Mouse (Mus musculus): ENCODE results near the gene Tspan18. TPM values are rescaled to one million over a fixed set of nuclear protein-coding genes. Genes with fewer than 3 reads are reported as not detected.

The Tspan18 gene
- total RNA-seq, 4 experiments from 2014 or later: 2.1 to 4.5 (median 3.6) TPM

DNA sequence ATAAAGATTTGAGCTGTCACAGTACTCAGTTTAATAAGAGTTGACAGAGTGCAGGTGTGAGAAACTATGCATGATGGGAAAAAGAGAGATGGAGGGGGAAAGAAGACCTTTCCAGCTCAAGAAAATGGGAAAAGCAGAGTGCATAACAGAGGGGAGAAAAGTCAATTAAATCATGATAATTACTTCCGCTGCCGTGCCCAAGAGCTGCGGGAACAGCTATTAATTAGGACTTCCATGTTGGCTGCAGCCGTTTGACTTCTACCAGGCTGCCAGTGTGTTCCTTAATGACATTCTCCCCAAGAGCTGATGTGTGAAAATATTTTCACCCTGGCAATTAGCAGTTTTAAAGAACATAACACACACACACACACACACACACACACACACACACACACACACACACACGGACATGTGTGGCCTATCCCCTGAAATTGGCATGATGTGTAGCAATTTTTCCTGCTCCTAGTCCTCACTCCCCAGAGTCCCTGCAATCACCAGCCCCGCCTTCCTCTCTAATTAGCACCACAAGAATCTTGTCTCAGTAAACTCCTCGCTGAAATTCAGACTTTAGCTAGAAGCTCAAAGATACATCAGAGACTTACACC is 67.6 kb downstream of the Tspan18 start:
- DNase-seq (ENCODE audit: low spot score in 2 of 2): no peak

- no peak for DNase-seq (ENCODE audit: low spot score in 2 of 2)
These were observed 71.7 kb downstream of the Tspan18 start for GRCm38 (mm10) chr2:93262291-93263285.

- no peak for DNase-seq (ENCODE audit: low spot score in 2 of 2)
These were observed 72.6 kb downstream of the Tspan18 start for GRCm38 (mm10) chr2:93261521-93262290.

DNA sequence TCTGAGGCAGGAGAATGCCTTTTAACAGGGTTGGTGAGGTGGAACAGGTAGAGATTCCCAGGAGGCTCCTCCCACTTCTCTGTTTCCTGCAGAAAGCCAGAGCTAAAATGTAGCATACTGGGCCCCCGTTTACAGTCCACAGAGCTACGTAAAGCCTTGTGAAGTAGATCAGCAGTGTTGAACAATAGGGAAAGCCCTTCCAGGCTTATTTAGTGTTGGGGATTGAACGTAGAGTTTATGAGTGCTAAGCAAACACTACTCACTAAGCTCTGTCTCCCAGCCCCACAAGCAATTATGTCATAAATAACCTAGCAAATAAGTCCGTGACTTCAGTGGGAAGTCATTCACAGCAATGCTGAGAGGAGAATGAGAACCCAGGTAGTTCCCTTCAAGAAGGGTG is 76.7 kb downstream of the Tspan18 start:
- DNase-seq (ENCODE audit: low spot score in 2 of 2): no peak

DNA sequence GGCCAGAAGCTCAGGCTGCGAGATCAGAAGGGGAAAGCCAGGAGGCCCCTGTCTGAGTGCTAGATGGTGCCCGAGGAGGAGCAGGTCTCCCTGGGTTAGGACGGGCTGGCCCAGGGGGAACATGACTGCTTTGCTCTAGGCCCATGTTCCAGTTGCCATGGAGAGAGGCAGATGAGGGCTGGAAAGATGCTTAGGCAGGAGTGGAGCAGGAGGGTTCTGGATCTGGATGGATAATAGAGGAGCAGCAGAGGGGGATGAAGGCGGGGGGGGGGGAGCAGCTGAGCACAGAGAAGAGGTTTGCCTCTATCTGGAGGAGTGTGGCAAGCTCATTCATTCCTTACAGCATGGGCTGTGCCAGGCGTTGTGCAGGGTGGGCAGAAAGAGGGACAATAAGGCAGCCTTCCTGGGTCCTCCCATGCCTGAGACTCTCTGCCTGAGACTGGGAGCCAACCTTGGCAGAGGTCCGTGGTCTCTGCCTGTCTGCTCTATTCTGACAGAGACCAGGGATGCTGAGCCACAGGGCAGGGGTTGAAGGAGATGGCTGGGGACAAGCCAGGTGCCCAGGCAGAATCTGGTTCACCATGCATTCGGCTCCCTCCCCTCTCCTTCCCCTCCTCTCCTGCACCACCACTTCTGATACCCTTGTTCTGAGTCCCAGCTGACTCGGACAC is 77.4 kb downstream of the Tspan18 start:
- DNase-seq (ENCODE audit: low spot score in 2 of 2): no peak

GRCm38 (mm10) chr2:93252356-93252755 is 81.9 kb downstream of the Tspan18 start:
- peak; percentile 15 to 42 for DNase-seq (ENCODE audit: low spot score in 2 of 2)

DNA sequence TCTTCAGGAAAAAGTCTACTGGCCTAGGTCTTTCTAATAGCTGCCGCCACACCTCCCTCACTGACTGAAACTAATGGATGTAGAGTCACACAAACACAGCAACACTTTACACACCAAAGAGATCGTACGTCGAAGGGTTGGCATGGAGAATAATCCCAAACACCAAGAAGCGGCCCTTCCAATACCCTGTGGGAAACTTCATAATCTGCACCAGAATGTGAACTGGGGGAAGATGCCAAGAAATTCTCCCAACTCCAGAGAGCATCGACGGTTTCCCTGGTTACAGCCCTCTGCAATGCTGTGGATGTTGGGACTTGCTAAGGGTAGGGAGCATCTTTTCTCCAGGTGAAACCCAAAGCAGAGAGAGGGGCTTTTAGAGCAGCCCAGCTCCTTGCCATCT is 83.7 kb downstream of the Tspan18 start:
- no peak for DNase-seq (ENCODE audit: low spot score in 2 of 2)

- DNase-seq (ENCODE audit: low spot score in 2 of 2): no peak
These were observed 85.2 kb downstream of the Tspan18 start for GRCm38 (mm10) chr2:93249058-93249457.

DNA sequence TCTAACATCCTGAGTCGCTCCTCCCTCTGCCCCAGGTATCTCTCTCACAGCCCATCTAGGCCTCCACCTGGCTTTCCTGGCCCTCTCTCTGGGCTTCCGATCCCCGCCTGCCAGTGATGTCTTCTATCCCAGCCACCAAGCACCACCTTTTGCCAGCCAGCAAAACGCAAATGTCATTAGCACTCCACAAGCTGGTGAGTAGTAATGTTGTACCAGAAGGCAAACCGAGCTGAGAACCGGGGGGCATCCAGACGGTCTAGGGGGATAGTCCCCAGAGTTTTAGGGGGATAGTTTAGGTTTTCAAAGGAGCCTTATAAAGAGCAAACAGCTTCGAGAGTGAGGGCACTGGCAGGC is 90.2 kb downstream of the Tspan18 start:
- DNase-seq (ENCODE audit: low spot score in 2 of 2): no peak

GRCm38 (mm10) chr2:93243439-93244089 is 90.7 kb downstream of the Tspan18 start:
- DNase-seq (ENCODE audit: low spot score in 2 of 2): no peak

- DNase-seq (ENCODE audit: low spot score in 2 of 2): no peak
These were observed 92.1 kb downstream of the Tspan18 start for GRCm38 (mm10) chr2:93242166-93242565.

- no peak for DNase-seq (ENCODE audit: low spot score in 2 of 2)
These were observed 95.4 kb downstream of the Tspan18 start for GRCm38 (mm10) chr2:93238864-93239263.

GRCm38 (mm10) chr2:93237055-93237454 is 97.2 kb downstream of the Tspan18 start:
- DNase-seq (ENCODE audit: low spot score in 2 of 2): no peak

- no peak for DNase-seq (ENCODE audit: low spot score in 2 of 2)
These were observed 102.2 kb downstream of the Tspan18 start for GRCm38 (mm10) chr2:93232141-93232540.

GRCm38 (mm10) chr2:93228480-93228824 is 105.9 kb downstream of the Tspan18 start:
- no peak for DNase-seq (ENCODE audit: low spot score in 2 of 2)

DNA sequence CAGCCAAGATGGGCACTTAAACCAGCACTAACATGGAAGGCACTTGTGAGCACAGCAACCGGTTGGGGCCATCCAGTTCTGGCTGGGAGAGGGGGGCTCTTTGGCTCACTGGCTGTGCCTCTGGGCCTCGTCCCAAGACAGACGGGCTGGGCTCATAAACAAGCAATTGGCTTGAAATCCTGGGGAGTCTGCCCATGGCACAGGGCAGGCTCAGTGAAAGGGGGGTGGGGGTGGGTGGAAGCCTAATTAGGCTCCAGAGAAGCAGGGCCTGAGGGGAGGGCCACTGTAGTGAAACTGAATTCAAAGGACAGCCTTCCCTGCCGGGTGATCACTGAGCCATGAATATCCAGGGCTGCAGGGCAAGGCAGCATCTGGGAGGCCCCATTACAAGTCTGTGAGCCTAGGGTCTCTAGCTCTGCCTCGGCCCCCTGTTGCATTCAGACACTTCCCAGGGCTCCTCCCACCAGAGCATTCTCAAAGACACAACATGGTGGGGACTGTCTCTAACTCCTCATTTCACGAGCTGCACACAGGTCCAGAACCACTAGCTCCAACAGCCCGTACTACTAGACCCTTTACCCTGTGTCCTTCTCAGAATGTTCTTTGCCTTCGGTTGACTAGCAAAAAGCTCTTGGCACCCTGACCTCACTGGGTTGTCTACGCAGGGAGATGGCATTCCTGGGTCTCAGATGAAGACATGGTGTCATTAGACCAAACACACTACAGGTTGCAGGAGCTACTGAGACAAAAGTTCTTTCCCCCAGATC is 106.4 kb downstream of the Tspan18 start:
- DNase-seq (ENCODE audit: low spot score in 2 of 2): no peak

GRCm38 (mm10) chr2:93226606-93227595 is 107.4 kb downstream of the Tspan18 start:
- peak; percentile 19 to 66 for DNase-seq (ENCODE audit: low spot score in 2 of 2)

DNA sequence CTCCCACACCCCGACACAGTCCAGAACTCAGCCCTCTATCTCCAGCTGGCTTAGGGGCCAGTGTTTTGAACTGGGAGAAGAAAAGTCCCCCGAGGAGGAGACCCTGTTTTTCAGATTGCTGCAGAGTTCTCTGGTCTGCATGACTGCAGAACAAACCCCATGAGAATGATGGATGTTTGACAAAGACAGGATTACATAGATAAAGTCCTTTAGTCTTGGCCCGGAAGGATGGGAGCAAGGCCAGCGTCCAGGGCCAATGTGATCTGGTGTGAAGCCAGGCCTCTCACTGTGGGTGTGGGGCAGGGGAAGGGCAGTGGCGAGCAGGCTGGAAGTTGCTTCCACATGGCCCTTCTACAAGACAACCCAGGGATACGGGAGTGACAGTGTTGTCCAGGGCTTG is 110.8 kb downstream of the Tspan18 start:
- DNase-seq (ENCODE audit: low spot score in 2 of 2): no peak

DNA sequence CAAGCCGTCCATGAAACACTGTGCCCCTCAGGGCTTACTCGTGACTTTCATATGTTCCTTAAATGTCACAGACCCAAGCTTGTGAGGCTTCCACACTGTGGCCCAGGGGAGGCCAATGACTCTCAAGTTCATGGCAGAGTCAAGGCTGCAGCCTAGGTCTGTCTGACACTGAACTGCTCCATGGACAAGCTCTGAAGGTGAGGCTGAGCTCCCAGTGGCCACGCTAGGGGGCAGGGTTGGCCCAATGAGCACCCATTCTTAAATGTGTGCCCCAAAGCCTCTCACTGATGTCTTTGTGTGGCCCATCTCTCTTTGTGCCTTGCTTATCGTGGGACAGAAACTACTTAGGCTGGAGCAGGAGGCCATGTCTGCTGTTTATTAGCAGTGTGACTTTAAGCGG is 113.9 kb downstream of the Tspan18 start:
- DNase-seq (ENCODE audit: low spot score in 2 of 2): no peak

All from left cerebral cortex, adult 8-10 months (tissue).